Mouse (Mus musculus) urinary bladder, postnatal 4 days (tissue): ENCODE results near the gene Spcs1.

Source experiments
- DNase-seq, 2 experiments: peaks; one replicate each; pipeline ENCODE4 v3.0.0; 2021 to 2022; ENCODE audit warnings: low spot score in 2 of 2

The Spcs1 gene

DNA sequence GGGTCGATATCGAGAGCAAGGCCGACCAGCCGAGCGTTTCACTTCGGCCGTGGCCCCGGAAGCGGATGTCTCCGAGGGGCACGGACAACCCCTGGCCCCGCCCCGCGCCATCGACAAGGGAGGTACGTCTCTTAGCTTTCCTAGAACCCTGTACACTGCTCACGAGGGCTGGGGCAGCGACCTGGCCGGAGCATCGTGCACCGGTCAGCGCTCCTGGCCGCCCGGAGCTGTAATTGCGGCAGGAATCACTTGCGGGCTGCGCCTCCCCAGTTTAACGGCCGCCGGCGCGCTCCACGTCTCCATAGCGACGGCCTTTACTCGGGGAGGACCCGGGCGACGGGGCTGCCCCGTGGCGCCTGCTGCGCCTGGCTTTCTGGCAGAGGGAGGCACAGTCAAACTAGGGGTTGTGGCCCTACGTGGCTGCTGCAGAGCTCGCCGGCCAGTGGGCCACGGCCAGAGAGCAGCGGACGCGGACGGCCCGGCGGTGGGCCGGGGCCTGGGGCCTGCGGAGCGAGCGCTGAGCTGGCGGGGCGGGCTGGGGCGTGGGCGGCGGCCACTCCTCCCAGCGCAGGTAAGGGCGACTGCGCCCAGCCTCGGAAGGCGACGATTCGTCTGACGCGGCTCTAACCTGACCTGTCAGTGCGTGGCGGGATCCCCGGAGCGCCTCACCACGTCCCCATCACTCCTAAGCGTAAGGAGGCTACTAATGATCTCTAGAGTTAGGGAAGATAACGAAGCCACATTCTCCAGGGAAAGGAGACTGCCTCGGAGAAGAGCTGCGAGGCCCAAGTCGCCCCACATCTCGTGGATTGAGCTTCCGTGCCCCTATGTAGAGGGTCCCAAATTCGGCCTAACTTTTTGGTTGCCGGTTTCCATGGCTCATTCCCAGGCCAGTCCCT, at the start of gene Spcs1, which contains the start of gene Glt8d1:
Spcs1 (minus strand) TSS at position 366 of the 899 bp plus-strand sequence.
Glt8d1 (plus strand) TSS at position 94 of the 899 bp plus-strand sequence.
- DNase-seq = peak; percentile 82 to 87

DNA sequence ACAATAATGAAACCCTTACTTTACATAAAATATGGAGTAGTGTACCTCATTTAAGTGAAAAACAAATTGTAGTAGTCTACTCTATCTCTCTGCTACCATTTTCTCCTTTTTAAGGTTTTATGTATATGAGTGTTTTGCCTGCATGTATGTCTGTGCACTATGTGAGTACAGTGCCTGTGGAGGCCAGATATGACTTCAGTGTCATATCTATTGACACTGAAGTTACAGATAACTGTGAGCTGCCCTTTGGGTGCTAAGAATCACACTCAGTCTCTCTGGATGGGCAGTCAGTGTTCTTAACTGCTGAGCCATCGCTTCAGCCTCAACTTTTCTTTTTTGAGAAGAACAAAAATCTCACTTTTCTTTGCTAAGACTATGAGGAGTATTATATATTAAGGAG, 44.3 kb upstream of the Spcs1 start:
- DNase-seq = no peak

DNA sequence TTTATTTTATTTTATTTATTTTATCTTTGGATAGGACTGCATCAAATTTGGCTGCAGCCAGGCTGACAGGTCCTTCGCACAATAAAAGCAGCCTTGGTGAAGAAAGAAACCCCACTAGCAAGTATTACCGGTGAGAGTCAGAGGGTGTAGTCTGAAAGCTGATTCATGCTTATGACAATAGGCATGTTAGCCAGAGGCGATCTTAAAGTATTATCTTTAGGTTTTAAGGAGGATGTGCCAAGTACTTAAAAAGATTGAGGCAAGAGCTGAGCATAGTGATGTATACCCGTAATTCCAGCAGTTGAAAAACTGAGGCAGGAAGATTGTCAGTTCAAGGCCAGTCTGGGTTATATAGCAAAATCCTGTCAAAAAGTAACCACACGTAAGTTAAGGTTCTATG, 43.8 kb upstream of the Spcs1 start:
- no peak for DNase-seq

DNA sequence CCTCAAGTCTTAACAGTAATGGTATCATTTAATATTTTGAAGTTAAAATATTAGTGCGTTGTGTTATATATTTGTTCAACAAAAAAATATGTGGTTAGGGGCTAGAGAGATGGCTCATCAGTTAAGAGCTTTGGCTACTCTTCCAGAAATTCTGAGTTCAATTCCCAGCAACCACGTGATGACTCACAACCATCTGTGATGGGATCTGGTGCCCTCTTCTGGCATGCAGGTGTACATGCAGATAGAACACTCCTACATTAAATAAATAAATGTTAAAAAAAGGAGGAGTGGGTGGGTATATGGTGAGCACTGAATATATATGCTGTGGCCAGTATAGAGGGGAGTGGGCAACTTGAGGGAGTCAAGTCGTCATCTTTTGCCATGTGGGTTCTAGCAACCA, 24.3 kb upstream of the Spcs1 start:
- DNase-seq = no peak

DNA sequence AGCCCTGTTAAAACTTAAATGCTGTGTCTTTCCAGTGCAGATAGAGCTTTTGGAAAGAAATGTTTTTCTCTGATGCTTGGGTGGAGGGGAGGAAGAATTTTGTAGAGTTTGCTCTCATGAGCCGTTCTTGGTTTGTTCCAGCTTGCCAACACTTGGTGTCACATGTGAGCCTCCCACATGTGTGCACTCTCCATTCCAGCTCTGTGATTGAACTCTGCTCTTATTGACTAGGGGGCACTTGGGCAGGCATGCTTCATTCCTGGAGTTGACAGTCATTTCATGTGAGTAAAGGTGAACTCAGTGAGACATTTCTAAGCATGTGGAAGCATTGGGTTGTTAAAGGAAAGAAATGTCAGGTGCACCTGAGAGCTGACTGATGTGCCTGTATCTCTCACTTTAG, 21.1 kb upstream of the Spcs1 start:
- no peak for DNase-seq

DNA sequence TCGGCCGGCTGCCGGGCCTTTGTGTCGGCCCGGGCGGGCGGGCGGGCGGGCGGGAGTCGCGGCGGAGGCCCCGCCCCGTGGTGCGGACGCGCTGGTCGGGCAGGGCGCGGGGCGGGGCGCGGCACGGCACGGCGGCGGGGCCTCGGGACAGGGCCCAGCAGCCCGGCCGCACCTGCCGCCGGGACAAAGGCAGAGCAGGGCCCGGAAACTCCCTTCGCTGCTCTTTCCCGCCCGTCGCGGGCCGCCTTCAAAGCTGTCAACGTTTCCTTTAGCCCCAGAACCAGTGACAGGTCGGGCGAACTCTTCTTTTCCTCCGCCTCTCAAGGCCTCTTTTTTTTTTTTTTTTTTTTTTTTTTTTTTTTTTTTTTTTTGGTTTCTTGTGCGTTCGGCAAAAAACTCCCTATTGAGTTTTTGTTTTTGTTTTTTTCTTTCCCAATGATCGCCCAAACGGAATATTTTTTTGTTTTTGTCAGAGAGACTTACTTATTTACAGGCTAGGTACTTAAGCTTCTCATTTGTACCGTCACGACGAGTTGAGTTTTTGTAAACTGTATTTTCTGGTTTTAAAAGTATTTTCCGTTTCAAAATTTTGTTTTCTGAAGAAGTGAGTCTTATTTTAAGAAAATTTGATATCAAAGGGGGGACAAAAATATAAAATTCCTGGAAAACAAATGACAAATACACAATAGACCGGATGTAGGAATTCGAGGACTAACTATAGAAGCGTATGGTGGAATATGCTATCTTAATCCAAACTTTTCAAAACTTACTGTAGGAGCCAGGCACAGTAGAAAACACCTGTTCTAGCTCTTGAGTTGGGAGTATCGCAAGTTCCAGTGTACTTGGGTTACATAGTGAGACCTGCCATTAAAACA, 18.1 kb upstream of the Spcs1 start:
- peak in 1 of 2 experiments; percentile 73 for DNase-seq

DNA sequence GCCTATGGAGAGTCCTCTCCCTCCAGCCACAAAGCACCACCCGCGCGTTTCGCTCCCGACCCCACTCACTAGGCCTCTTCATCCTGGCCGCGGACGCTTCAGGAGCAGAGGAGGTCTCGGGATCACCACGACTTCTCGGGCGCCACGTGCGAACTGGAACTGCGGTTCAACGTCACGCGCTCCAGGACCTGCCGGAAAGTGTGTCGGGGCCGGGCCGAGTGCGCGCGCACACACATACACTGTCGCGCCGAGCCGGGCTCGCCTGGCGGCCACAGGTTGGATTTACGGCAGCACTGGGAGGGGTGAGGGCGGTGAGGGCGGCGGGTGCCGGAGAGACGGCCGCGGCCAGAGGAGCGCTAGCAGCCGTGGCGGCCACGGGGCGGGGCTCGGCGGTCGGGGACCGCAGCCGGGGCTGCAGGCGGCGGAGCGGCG, 17.4 kb upstream of the Spcs1 start, which contains the start of the genes Pbrm1 and Gnl3:
Pbrm1 (plus strand) TSS at position 279 of the 432 bp plus-strand sequence.
Gnl3 (minus strand) TSS at position 293 of the 432 bp plus-strand sequence.
- DNase-seq = peak; percentile 96 to 98

DNA sequence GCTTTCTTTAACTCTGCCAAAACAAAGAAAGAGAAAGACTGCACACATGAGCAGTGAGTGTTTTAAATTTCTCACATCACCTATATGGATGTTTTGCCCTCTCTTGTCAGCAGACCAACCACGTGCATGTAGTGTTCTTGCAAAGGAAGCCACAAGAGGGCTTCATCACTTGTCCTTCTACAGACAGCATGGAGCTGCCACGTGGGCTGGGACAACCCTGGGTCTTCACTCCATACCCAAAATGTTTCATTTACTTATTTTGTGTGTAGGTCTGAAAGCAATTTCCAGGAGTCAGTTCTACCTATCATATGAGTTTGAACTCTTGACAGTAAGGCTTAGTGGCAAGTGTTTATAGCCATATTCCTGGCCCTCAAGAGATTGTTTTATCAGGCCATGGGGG, 16.4 kb upstream of the Spcs1 start:
- DNase-seq = no peak

DNA sequence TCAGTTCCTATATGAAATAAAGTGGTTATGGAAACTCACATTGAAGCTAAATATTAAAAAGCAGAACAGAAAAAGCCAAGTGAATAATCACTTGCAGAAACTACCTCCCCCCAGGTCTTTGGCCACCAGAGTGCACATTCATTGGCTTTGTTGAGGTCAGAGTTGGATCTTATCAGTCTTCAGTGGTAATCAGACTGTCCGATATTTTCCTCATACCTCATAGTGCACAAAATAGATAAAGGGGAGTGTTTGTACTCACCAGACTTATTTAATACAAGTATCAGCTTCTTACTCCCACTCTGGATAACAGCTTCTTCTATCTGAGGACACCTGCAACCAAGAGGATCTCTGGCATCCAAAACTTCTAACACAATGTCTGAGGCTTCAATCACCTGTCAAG, 14.6 kb upstream of the Spcs1 start:
- no peak for DNase-seq

DNA sequence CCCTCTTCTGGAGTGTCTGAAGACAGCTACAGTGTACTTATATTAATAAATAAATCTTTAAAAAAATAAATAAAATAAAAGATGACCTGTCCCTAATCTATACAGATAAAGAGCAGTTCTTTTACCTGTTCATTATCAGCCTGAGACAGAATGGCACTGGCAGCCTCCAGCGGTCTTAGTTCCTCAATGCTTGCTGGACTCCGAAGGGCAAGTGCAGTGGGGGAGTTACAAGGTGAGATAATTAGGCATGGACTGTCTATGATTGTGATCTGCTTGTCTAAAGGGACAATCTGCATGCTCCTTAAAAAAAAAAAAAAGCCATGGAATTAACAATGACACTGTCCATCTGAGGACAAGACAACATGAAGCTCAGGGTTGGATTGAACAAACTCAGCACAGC, 12.5 kb upstream of the Spcs1 start:
- no peak for DNase-seq

DNA sequence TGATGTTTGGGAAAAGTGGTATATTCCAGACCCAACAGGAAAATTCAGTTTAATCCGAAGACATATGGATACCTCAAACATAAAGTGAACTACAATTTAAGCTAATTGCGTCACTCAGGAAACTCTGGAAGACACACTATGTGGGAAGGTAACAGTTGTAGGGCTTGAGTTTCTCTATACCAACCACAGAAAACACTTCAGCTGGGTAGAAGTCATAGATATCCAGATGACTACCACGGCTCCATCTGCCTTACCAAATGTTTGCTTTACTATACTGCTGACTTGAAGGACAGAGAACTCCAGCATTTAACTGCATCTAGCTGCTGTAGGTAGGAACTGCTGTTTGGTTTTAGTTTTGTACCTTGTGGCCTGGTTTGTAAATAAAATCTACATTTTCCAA, 10.1 kb upstream of the Spcs1 start:
- no peak for DNase-seq

DNA sequence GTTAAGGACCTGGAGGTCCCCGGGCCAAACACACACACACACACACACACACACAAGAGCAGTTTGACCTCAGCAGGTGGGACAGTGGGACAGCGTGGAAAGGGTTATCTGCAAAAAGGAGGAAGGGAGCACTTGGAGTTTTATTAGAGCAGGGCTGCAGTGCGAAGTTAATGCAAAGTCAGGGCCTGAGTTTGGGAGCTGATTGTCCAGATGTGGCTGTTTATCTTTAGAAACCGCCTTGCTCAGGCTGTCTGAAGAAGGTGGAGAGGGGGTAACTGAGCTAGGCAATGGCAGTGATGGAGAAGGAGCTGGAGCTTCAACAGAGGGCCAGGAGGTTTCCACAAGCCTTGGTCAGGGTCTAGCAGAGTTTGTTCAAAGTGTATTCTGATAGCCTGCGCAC, 5.3 kb upstream of the Spcs1 start:
- DNase-seq = no peak

DNA sequence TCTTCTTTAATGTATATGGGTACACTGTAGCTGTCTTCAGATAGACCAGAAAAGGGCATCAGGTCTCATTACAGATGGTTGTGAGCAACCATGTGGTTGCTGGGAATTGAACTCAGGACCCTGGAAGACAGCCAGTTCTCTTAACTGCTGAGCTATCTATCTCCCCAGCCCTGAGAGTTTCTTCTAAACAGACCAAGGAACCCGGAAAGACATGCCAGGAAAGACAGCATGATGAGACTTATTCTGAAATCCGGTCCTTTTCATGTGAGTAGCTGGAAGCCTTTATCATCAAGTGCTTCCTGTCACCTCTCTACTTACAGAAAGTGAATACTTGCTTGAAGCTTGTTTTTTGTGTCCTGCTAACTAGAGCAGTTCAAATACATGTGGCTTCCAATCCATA, 3.1 kb upstream of the Spcs1 start:
- DNase-seq = no peak

DNA sequence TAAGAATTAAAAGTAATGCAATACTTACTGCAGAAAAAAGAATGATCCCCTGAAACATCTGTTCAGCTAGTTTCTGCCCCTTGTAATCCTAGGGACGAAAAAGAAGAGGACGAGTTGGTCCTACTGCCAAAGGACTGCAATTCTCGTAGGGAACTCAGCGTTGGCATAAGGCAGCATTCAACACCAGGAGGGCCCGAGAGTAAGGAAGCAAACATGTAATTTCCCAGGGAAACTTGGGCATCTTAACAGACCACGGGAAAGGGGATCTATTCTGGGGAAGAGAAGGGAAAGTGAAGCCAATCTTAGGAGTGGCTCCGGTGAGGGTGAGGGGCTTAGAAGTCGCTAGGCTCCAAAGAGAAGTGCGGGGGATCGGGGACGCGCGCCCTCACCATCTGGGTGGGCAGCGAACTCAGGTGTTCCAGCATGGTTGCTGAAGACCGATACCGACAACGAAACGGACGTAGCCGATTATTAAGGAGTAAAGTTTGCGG, 611 bp downstream of the Spcs1 start:
- DNase-seq = no peak

DNA sequence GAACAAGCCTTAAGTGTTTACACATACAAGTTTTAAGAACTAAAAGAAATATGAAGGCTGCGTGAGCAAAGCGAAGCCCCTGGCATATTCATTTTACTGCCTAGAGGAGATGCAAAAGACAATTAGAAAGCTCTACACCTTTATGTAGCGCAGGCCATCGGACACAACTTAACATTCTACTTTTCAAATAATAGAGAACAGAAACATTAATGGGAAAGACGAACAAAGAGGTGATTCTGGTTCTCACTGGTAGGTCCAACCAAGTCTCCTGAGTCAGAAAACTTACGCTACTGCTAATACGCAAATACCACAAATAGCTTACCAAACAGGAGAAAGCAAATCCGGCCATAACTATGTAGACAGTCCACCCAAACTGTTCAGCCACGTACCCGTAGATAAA, 1.1 kb downstream of the Spcs1 start:
- no peak for DNase-seq

DNA sequence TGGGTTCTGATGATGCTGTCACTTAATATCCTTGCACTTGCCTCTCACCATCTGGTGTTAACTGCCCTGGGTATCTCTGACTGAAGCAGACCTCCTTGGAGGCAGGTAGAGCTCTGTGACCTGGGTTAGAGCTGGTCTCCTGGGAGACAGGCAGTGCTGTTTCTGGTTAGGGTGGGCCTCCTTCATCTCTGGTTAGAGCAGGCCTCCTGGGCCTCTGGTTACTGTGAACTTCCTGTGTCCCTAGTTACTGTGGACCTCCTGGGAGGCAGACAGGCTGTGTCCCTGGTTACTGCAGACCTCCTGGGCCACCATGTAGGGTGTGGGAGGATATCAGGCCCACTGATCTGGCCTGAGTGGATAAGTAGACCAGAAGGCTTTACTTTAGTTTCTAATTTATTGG, 5.1 kb downstream of the Spcs1 start:
- DNase-seq = no peak

DNA sequence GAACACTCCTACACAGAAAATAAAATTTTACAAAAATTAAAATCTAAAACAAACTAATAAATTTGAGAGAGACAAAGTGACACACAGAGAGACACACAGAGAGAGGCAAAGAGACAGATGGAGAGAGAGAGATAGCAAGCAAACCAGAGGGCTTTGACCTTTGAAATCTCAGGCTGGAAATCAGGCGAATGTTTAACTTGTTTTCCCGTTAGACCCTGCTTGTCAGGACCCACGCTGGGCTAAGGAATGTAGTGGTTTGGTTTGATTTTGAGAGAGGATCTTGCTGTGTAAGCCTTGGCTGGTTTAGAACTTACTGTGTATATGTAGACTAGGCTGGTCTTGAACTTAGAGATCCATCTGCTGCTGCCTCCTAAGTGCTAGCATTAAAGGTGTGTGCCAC, 25.2 kb downstream of the Spcs1 start:
- DNase-seq = no peak

DNA sequence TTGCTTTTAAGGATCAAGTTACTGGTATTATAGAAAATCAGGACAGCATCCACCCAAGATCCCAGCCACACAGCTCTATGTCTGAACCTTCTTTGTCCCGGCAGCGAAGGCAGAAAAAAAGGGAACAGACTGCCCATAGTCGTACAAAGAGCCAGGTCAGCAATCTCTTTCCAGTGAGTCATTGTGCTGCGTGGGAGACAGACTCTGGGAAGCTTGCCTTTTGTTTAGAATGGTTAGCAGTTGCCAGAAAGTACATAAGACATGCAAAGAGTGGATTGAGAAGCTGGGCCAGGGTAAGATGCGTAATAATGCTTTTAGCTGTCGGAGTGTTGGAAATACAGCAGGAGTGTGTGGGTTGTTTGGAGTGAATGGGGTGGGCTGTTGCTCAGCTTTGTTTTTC, 27.3 kb downstream of the Spcs1 start:
- peak in 1 of 2 experiments; percentile 44 for DNase-seq

DNA sequence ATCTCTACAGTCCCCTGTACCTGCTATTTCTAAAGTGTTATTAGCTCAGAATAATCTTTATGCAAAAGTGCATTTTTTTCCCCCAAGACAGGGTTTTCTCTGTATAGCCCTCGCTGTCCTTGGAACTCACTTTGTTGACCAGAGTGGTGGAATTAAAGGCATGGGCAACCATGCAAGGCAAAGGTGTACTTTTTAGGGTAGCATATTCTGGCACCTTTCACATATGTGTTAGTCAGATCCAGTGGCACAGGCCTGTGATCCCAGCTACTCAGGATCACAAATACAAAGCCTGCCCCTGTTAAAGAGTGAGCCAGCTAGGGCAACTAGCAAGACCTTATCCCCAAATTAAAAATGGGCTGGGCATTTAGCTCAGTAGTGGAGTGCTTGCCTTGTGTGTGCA, 41.1 kb downstream of the Spcs1 start:
- DNase-seq = no peak

DNA sequence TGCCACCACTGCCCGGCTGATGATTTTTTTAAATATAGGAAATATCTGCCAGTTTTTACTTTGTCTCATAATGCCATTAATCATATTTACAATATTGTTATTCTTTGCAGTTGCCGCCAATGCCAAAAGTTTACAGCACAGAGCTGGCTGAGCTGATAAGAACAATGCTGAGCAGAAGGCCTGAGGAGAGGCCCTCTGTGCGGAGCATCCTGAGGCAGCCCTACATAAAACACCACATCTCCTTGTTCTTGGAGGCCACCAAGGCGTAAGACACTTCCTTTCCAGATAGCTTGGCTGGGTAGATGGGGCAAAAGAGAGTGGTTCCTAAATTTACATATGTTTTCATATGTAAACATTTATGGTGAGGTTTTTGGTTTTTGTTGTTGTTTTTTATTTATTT, 42.4 kb downstream of the Spcs1 start:
- DNase-seq = no peak

DNA sequence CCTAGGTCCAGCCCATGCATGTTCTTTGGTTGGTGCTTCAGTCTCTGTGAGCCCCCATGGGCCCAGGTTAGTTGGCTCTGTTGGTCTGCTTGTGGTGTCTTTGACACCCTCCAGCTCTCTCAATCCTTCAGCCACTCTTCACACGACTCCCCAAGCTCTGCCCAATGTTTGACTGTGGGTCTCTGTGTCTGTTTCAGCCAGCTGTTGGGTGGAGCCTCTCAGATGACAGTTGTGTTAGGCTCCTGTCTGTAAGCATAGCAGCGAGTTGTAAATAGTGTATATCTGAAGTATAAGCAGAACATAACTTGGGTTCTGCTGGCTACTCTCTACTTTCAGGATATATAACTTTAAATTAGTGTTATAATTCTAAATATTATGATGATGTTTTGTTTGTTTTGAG, 43.0 kb downstream of the Spcs1 start:
- DNase-seq = no peak

DNA sequence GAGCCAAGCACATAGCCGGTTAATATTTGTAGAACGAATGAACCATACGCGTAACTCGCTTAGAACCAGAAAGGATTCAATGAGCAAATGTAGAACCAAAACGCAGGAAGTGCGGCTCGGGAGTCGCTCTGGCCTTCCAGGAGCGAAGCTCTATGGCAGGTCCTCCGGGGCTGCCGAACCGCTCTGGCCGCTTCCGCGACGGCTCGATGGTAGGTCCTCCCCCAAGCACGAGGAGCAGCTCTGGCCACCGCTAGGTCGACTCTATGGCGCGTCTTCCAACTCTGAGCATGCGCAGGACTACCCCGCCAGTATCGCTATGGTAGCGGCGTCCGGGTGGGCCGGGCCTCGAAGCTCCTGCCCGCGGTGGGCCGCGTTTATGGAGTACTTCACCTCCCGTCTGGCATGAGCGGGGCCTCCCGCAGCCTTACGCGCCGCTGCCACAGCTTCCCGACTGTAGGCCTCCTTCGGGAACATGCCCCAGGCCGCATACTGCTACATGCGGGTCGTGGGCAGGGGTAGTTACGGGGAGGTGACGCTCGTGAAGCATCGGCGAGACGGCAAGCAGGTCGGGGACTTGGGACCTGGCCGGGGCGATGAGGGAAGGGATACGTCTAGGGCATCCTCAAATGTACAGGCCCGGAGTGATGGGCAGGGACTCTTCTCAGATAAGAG, 50.2 kb downstream of the Spcs1 start, which contains the start of gene Nek4:
Nek4 (plus strand) TSS at position 224 of the 672 bp plus-strand sequence.
- peak; percentile 94 to 95 for DNase-seq
